Mouse (Mus musculus) heart, embryonic 16.5 days (tissue): ENCODE results near the gene Trio. TPM values are rescaled to one million over a fixed set of nuclear protein-coding genes. Genes with fewer than 3 reads are reported as not detected.

Experiments used
- ATAC-seq: fragments of 200-750 bp; cut with Nextera tagmentation; replicated peaks from 2 replicates; pipeline ENCODE4 v1.8.0; 2017; ENCODE audit warnings: moderate number of reproducible peaks; ENCODE audit not compliant: insufficient read depth, low FRiP score; ENCODE audit errors: extremely low read depth
- H3K27ac ChIP-seq: fragments of 300-500 bp; sonication (generic); 2 replicates; pipeline ENCODE4 v1.5.1; 2014; ENCODE audit warnings: mild to moderate bottlenecking, low read length, control low read depth, moderate library complexity
- H3K27me3 ChIP-seq: fragments of 300-500 bp; sonication (generic); 2 replicates; pipeline ENCODE4 v1.6.1; 2014; ENCODE audit warnings: low read length, mixed read lengths; ENCODE audit not compliant: control insufficient read depth, insufficient read depth
- H3K36me3 ChIP-seq: fragments of 300-500 bp; sonication (generic); 2 replicates; pipeline ENCODE4 v1.6.1; 2014; ENCODE audit not compliant: control insufficient read depth, insufficient read depth
- H3K4me1 ChIP-seq: fragments of 300-500 bp; sonication (generic); 2 replicates; pipeline ENCODE4 v1.6.1; 2014; ENCODE audit warnings: low read length, mixed read lengths; ENCODE audit not compliant: control insufficient read depth, insufficient read depth
- H3K4me2 ChIP-seq: fragments of 300-500 bp; sonication (generic); 2 replicates; pipeline ENCODE4 v1.6.1; 2014; ENCODE audit warnings: low read depth, mild to moderate bottlenecking, control low read depth, low read length
- H3K4me3 ChIP-seq: fragments of 300-500 bp; sonication (generic); 2 replicates; pipeline ENCODE4 v1.5.1; 2014; ENCODE audit warnings: mild to moderate bottlenecking, control low read depth, low read length
- H3K9ac ChIP-seq: fragments of 300-500 bp; sonication (generic); 2 replicates; pipeline ENCODE4 v1.6.1; 2014; ENCODE audit warnings: low read length, control low read depth
- H3K9me3 ChIP-seq: fragments of 300-500 bp; sonication (generic); replicated peaks from 2 replicates; pipeline ENCODE4 v1.6.1; 2016; ENCODE audit warnings: low read length; ENCODE audit not compliant: control insufficient read depth
- whole genome bisulfite sequencing: fragments of 180-500 bp; shearing (Covaris S2); extraction: QIAGEN DNeasy Blood & Tissue Kit; methylation state at CpG from one replicate; pipeline ENCODE4 v1.1.7; 2014; 5-methylcytosine and 5-hydroxymethylcytosine counted together
- polyA plus RNA-seq: library from polyadenylated mRNA; unstranded; fragments of >200 nt; fragmentation: Nextera tagmentation; extraction: Ambion mirVana; gene quantifications from 2 replicates; pipeline ENCODE4 v1.2.1, GENCODE M21; 2015

Trio gene
- polyA plus RNA-seq, 1 experiment from 2014 or later, result 18.7 TPM

- Histone ChIP-seq H3K4me1 (peaks cover 8% of the 10 kb centered on the region), H3K36me3 (peaks cover 6% of the 10 kb centered on the region; the same call in 1 of the 2 replicates), H3K9ac (no peak overlapping the region), H3K9me3 (peaks cover 7% of the 10 kb centered on the region), H3K27me3 (no peaks in the 10 kb centered on the region), H3K27ac (no peak overlapping the region), H3K4me2 (no peak overlapping the region), H3K4me3 (no peak overlapping the region)
- ATAC-seq, result no peak
- WGBS, result 80% methylated on average over 8 of the region's 8 CpGs
Measured at GRCm38 (mm10) chr15:27974637-27975036, 51.0 kb downstream of the Trio start.

GRCm38 (mm10) chr15:27968183-27968582 lies 57.5 kb downstream of the Trio start:
- Histone ChIP-seq H3K9ac (no peak overlapping the region), H3K4me2 (no peak overlapping the region), H3K4me3 (no peak overlapping the region), H3K9me3 (no peaks in the 10 kb centered on the region), H3K27ac (no peak overlapping the region), H3K4me1 (peaks cover 18% of the 10 kb centered on the region), H3K27me3 (no peaks in the 10 kb centered on the region), H3K36me3 (no peaks in the 10 kb centered on the region)
- WGBS, result 78% methylated on average over 8 of the region's 8 CpGs
- no peak for ATAC-seq

GRCm38 (mm10) chr15:27967128-27967876 lies 58.3 kb downstream of the Trio start:
- no peaks in the 10 kb centered on the region for H3K36me3 ChIP-seq
- WGBS, result 70% methylated on average over 14 of the region's 14 CpGs
- H3K4me1 ChIP-seq, result peaks cover 18% of the 10 kb centered on the region

GRCm38 (mm10) chr15:27964877-27965276 lies 60.8 kb downstream of the Trio start:
- no peaks in the 10 kb centered on the region for H3K27me3 ChIP-seq
- 36% methylated on average over 6 of the region's 6 CpGs for WGBS
- H3K9ac ChIP-seq, result no peak overlapping the region
- H3K4me2 ChIP-seq, result no peak overlapping the region
- no peaks in the 10 kb centered on the region for H3K9me3 ChIP-seq
- H3K4me1 ChIP-seq, result peaks cover 34% of the 10 kb centered on the region
- H3K36me3 ChIP-seq, result no peaks in the 10 kb centered on the region
- H3K27ac ChIP-seq, result no peak overlapping the region
- H3K4me3 ChIP-seq, result no peak overlapping the region
- no peak for ATAC-seq

More at GRCm38 (mm10) chr15:27967128-27967876, 58.3 kb downstream of the Trio start:
- no peak overlapping the region for H3K4me2 ChIP-seq
- H3K4me3 ChIP-seq, result no peak overlapping the region
- H3K27ac ChIP-seq, result no peak overlapping the region
- no peaks in the 10 kb centered on the region for H3K9me3 ChIP-seq
- no peaks in the 10 kb centered on the region for H3K27me3 ChIP-seq
- no peak overlapping the region for H3K9ac ChIP-seq
- 0 out of 2 replicates have a peak, but pooled peaks have one; percentile 65 for ATAC-seq

- H3K36me3 ChIP-seq, result no peaks in the 10 kb centered on the region
- peaks cover 37% of the 10 kb centered on the region for H3K4me1 ChIP-seq
- whole genome bisulfite sequencing, result 82% methylated on average over 2 of the region's 2 CpGs
Measured at GRCm38 (mm10) chr15:27963506-27963905, 62.1 kb downstream of the Trio start.

GRCm38 (mm10) chr15:27960642-27961041 lies 65.0 kb downstream of the Trio start:
- Histone ChIP-seq H3K27ac (no peak overlapping the region), H3K4me1 (peaks cover 52% of the 10 kb centered on the region), H3K4me2 (no peak overlapping the region), H3K27me3 (no peaks in the 10 kb centered on the region), H3K9me3 (no peaks in the 10 kb centered on the region), H3K36me3 (no peaks in the 10 kb centered on the region), H3K4me3 (no peak overlapping the region), H3K9ac (no peak overlapping the region)
- ATAC-seq, result no peak
- 30% methylated on average over 9 of the region's 9 CpGs for WGBS

More at GRCm38 (mm10) chr15:27963506-27963905, 62.1 kb downstream of the Trio start:
- Histone ChIP-seq H3K4me3 (no peak overlapping the region), H3K9ac (no peak overlapping the region), H3K27me3 (no peaks in the 10 kb centered on the region), H3K4me2 (no peak overlapping the region), H3K9me3 (no peaks in the 10 kb centered on the region), H3K27ac (no peak overlapping the region)
- ATAC-seq, result no peak

- no peak overlapping the region for H3K4me2 ChIP-seq
- H3K9me3 ChIP-seq, result no peaks in the 10 kb centered on the region
- H3K9ac ChIP-seq, result no peak overlapping the region
- H3K36me3 ChIP-seq, result no peaks in the 10 kb centered on the region
- H3K4me3 ChIP-seq, result no peak overlapping the region
- H3K4me1 ChIP-seq, result peaks cover 54% of the 10 kb centered on the region
- no peaks in the 10 kb centered on the region for H3K27me3 ChIP-seq
- no peak for ATAC-seq
- WGBS, result 59% methylated on average over 9 of the region's 9 CpGs
- H3K27ac ChIP-seq, result no peak overlapping the region
Measured at GRCm38 (mm10) chr15:27957867-27958266, 67.8 kb downstream of the Trio start.

- ATAC-seq, result peak; percentile 49; the same call in 1 of the 2 replicates
Measured at GRCm38 (mm10) chr15:27955614-27956013, 70.0 kb downstream of the Trio start.

GRCm38 (mm10) chr15:27954356-27954755 lies 71.3 kb downstream of the Trio start:
- no peak for ATAC-seq
- peaks cover 38% of the 10 kb centered on the region for H3K4me1 ChIP-seq
- H3K9me3 ChIP-seq, result no peaks in the 10 kb centered on the region
- H3K9ac ChIP-seq, result no peak overlapping the region
- no peak overlapping the region for H3K27ac ChIP-seq
- H3K4me2 ChIP-seq, result no peak overlapping the region
- H3K27me3 ChIP-seq, result no peaks in the 10 kb centered on the region
- WGBS, result 86% methylated on average over 5 of the region's 5 CpGs
- H3K36me3 ChIP-seq, result no peaks in the 10 kb centered on the region
- H3K4me3 ChIP-seq, result no peak overlapping the region

More at GRCm38 (mm10) chr15:27955614-27956013, 70.0 kb downstream of the Trio start:
- H3K9ac ChIP-seq, result no peak overlapping the region
- H3K4me1 ChIP-seq, result peaks cover 43% of the 10 kb centered on the region
- 37% methylated on average over 11 of the region's 11 CpGs for WGBS
- H3K27ac ChIP-seq, result no peak overlapping the region
- H3K36me3 ChIP-seq, result no peaks in the 10 kb centered on the region
- no peak overlapping the region for H3K4me2 ChIP-seq
- H3K9me3 ChIP-seq, result no peaks in the 10 kb centered on the region
- H3K4me3 ChIP-seq, result no peak overlapping the region
- no peaks in the 10 kb centered on the region for H3K27me3 ChIP-seq
